Mouse (Mus musculus) Muller cell, postnatal 12 days (primary cell): ENCODE measurements around the gene Ccl20.
A peak's percentile ranks its signal among the peaks of the same experiment; 100 is the strongest.

Source experiments
- DNase-seq: peaks from one replicate; pipeline ENCODE4 v3.0.0-alpha.2; 2015; ENCODE audit errors: inconsistent ontology term

Gene Ccl20

GRCm38 (mm10) chr1:83116447-83117137, at the start of gene Ccl20:
Gene Ccl20, plus strand, starts transcription at chr1:83116766.
- DNase-seq, result no peak

GRCm38 (mm10) chr1:83067205-83067604, 49.4 kb upstream of the Ccl20 start:
- DNase-seq, result no peak

- DNase-seq, result peak; percentile 40
Measured at GRCm38 (mm10) chr1:83075526-83076189, 40.9 kb upstream of the Ccl20 start.

GRCm38 (mm10) chr1:83076190-83076917, 40.2 kb upstream of the Ccl20 start:
- DNase-seq, result no peak

- DNase-seq, result no peak
Measured at GRCm38 (mm10) chr1:83077016-83077415, 39.5 kb upstream of the Ccl20 start.

GRCm38 (mm10) chr1:83084790-83085189, 31.8 kb upstream of the Ccl20 start:
- DNase-seq, result no peak

GRCm38 (mm10) chr1:83091268-83091667, 25.3 kb upstream of the Ccl20 start:
- DNase-seq, result no peak

- no peak for DNase-seq
Measured at GRCm38 (mm10) chr1:83096935-83097334, 19.6 kb upstream of the Ccl20 start.

GRCm38 (mm10) chr1:83099160-83099559, 17.4 kb upstream of the Ccl20 start:
- DNase-seq, result no peak

- peak; percentile 83 for DNase-seq
Measured at GRCm38 (mm10) chr1:83099580-83100137, 16.9 kb upstream of the Ccl20 start.

GRCm38 (mm10) chr1:83101891-83102290, 14.7 kb upstream of the Ccl20 start:
- peak; percentile 88 for DNase-seq

GRCm38 (mm10) chr1:83105464-83105863, 11.1 kb upstream of the Ccl20 start:
- DNase-seq, result no peak

- no peak for DNase-seq
Measured at GRCm38 (mm10) chr1:83107410-83107978, 9.1 kb upstream of the Ccl20 start.

- DNase-seq, result no peak
Measured at GRCm38 (mm10) chr1:83110992-83111391, 5.6 kb upstream of the Ccl20 start.

GRCm38 (mm10) chr1:83111726-83112125, 4.8 kb upstream of the Ccl20 start:
- DNase-seq, result no peak

GRCm38 (mm10) chr1:83117217-83117616, 651 bp downstream of the Ccl20 start:
- DNase-seq, result no peak

GRCm38 (mm10) chr1:83117661-83118060, 1.1 kb downstream of the Ccl20 start:
- no peak for DNase-seq

GRCm38 (mm10) chr1:83119903-83120302, 3.3 kb downstream of the Ccl20 start:
- DNase-seq, result no peak

GRCm38 (mm10) chr1:83120312-83120711, 3.7 kb downstream of the Ccl20 start:
- peak; percentile 89 for DNase-seq

GRCm38 (mm10) chr1:83123201-83123600, 6.6 kb downstream of the Ccl20 start:
- no peak for DNase-seq

- DNase-seq, result no peak
Measured at GRCm38 (mm10) chr1:83135829-83136228, 19.3 kb downstream of the Ccl20 start.

- DNase-seq, result no peak
Measured at GRCm38 (mm10) chr1:83137847-83138246, 21.3 kb downstream of the Ccl20 start.
